Mouse (Mus musculus) kidney, adult 9 months (tissue): Measurements from ENCODE around the gene Ptpn11.

ENCODE experiments used
- DNase-seq: peaks from one replicate; pipeline ENCODE4 v3.0.0; 2022

Ptpn11 gene

GRCm38 (mm10) chr5:121179077-121179857, 11.9 kb downstream of the Ptpn11 start:
- no peak for DNase-seq

- peak; percentile 33 for DNase-seq
These were observed 18.4 kb downstream of the Ptpn11 start for GRCm38 (mm10) chr5:121172835-121173234.

- DNase-seq, result no peak
These were observed 21.6 kb downstream of the Ptpn11 start for GRCm38 (mm10) chr5:121169588-121169987.

GRCm38 (mm10) chr5:121166884-121167283, 24.3 kb downstream of the Ptpn11 start:
- no peak for DNase-seq

- peak; percentile 89 for DNase-seq
These were observed 28.3 kb downstream of the Ptpn11 start for GRCm38 (mm10) chr5:121162923-121163322.

GRCm38 (mm10) chr5:121162285-121162684, 28.9 kb downstream of the Ptpn11 start:
- DNase-seq, result no peak

GRCm38 (mm10) chr5:121158966-121159365, 32.2 kb downstream of the Ptpn11 start:
- DNase-seq, result no peak

GRCm38 (mm10) chr5:121157489-121157888, 33.7 kb downstream of the Ptpn11 start:
- no peak for DNase-seq

GRCm38 (mm10) chr5:121157017-121157416, 34.2 kb downstream of the Ptpn11 start:
- DNase-seq, result no peak

- DNase-seq, result no peak
These were observed 35.1 kb downstream of the Ptpn11 start for GRCm38 (mm10) chr5:121156121-121156520.

GRCm38 (mm10) chr5:121150684-121151083, 40.5 kb downstream of the Ptpn11 start:
- DNase-seq, result no peak

- DNase-seq, result peak; percentile 79
These were observed 42.0 kb downstream of the Ptpn11 start for GRCm38 (mm10) chr5:121149246-121149645.

GRCm38 (mm10) chr5:121146275-121146674, 44.9 kb downstream of the Ptpn11 start:
- peak; percentile 90 for DNase-seq

- peak; percentile 24 for DNase-seq
These were observed 45.6 kb downstream of the Ptpn11 start for GRCm38 (mm10) chr5:121145609-121146008.

GRCm38 (mm10) chr5:121144441-121145238, 46.6 kb downstream of the Ptpn11 start:
- DNase-seq, result peak; percentile 46

- no peak for DNase-seq
These were observed 48.6 kb downstream of the Ptpn11 start for GRCm38 (mm10) chr5:121142431-121143119.

- DNase-seq, result no peak
These were observed 50.9 kb downstream of the Ptpn11 start for GRCm38 (mm10) chr5:121140276-121140675.

GRCm38 (mm10) chr5:121137125-121137524, 54.1 kb downstream of the Ptpn11 start:
- no peak for DNase-seq

- peak; percentile 59 for DNase-seq
These were observed 59.4 kb downstream of the Ptpn11 start for GRCm38 (mm10) chr5:121131801-121132200.

- no peak for DNase-seq
These were observed 61.9 kb downstream of the Ptpn11 start for GRCm38 (mm10) chr5:121129254-121129653.

- no peak for DNase-seq
These were observed 65.1 kb downstream of the Ptpn11 start for GRCm38 (mm10) chr5:121126051-121126450.

- no peak for DNase-seq
These were observed 65.6 kb downstream of the Ptpn11 start for GRCm38 (mm10) chr5:121125563-121125962.
